Mouse (Mus musculus): ENCODE data around the gene H2al1g. TPM values are rescaled to one million over a fixed set of nuclear protein-coding genes. Genes with fewer than 3 reads are reported as not detected.

The H2al1g gene
- polyA plus RNA-seq, 1 experiment: not detected

GRCm38 (mm10) chrX:11345762-11346161 lies 27.7 kb downstream of the H2al1g start:
- H3K79me3 ChIP-seq (ENCODE audit: low read depth): no peaks in the 10 kb centered on the region
- no peak overlapping the region for H3K4me3 ChIP-seq (ENCODE audit: insufficient read depth, poor library complexity, severe bottlenecking)
- TF ChIP-seq MYOD1 (IDR thresholded peaks at IDR 0.05; ENCODE audit: control insufficient read depth, insufficient read length, low read depth) (no peak), CEBPB (IDR thresholded peaks at IDR 0.05; ENCODE audit: low read depth) (no peak), MAX (IDR thresholded peaks at IDR 0.05) (no peak), MYOG (IDR thresholded peaks at IDR 0.05; ENCODE audit: control insufficient read depth, extremely low read depth, insufficient read length) (no peak), FOSL1 (IDR thresholded peaks at IDR 0.05; ENCODE audit: insufficient read depth, low read length, poor library complexity, severe bottlenecking) (no peak), USF1 (IDR thresholded peaks at IDR 0.05; ENCODE audit: low read depth) (no peak), CTCF (IDR thresholded peaks at IDR 0.05; ENCODE audit: control insufficient read depth, insufficient read depth, insufficient read length) (no peak)
- H3K36me3 ChIP-seq (ENCODE audit: control insufficient read depth, insufficient read depth): no peaks in the 10 kb centered on the region
- H3ac ChIP-seq (ENCODE audit: control insufficient read depth, insufficient read length, low read depth): no peak overlapping the region
- no peaks in the 10 kb centered on the region for H3K27me3 ChIP-seq (ENCODE audit: control insufficient read depth, insufficient read depth, insufficient read length)
- no peaks in the 10 kb centered on the region for H3K79me2 ChIP-seq (ENCODE audit: control insufficient read depth, insufficient read depth)

- Histone ChIP-seq H3K27me3 (ENCODE audit: control insufficient read depth, insufficient read depth, insufficient read length) (no peaks in the 10 kb centered on the region), H3K36me3 (ENCODE audit: control insufficient read depth, insufficient read depth) (no peaks in the 10 kb centered on the region), H3K79me2 (ENCODE audit: control insufficient read depth, insufficient read depth) (no peaks in the 10 kb centered on the region), H3ac (ENCODE audit: control insufficient read depth, insufficient read length, low read depth) (no peak overlapping the region), H3K4me3 (ENCODE audit: insufficient read depth, poor library complexity, severe bottlenecking) (no peak overlapping the region), H3K79me3 (ENCODE audit: low read depth) (no peaks in the 10 kb centered on the region)
- no peak for TF ChIP-seq FOSL1 (IDR thresholded peaks at IDR 0.05; ENCODE audit: insufficient read depth, low read length, poor library complexity, severe bottlenecking)
- TF ChIP-seq CEBPB (IDR thresholded peaks at IDR 0.05; ENCODE audit: low read depth): no peak
- no peak for TF ChIP-seq MAX (IDR thresholded peaks at IDR 0.05)
- no peak for TF ChIP-seq CTCF (IDR thresholded peaks at IDR 0.05; ENCODE audit: control insufficient read depth, insufficient read depth, insufficient read length)
- TF ChIP-seq MYOD1 (IDR thresholded peaks at IDR 0.05; ENCODE audit: control insufficient read depth, insufficient read length, low read depth): no peak
- TF ChIP-seq MYOG (IDR thresholded peaks at IDR 0.05; ENCODE audit: control insufficient read depth, extremely low read depth, insufficient read length): no peak
- TF ChIP-seq USF1 (IDR thresholded peaks at IDR 0.05; ENCODE audit: low read depth): no peak
Observed at GRCm38 (mm10) chrX:11346756-11347155, 28.7 kb downstream of the H2al1g start.

DNA sequence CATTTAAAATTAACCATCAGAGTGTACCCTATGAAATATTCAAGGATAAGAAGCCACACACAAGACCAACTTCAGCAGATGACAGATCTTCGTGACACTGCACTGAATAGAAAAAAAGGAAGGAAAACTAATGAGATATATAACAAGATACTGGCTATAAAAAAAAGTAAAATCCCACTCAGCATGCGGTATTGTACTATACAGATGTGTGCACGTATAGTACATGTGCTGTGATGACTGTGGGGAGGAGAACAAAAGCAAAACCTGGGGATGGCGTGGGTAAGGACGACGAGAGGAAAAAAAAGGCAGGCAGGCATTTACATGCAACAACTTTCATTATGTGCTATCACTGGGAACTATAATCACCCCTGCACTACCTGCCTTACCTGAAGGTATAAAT lies 42.8 kb downstream of the H2al1g start:
- Histone ChIP-seq H3ac (ENCODE audit: control insufficient read depth, insufficient read length, low read depth) (no peak overlapping the region), H3K79me2 (ENCODE audit: control insufficient read depth, insufficient read depth) (no peaks in the 10 kb centered on the region), H3K79me3 (ENCODE audit: low read depth) (no peaks in the 10 kb centered on the region), H3K27me3 (ENCODE audit: control insufficient read depth, insufficient read depth, insufficient read length) (no peaks in the 10 kb centered on the region), H3K4me3 (ENCODE audit: insufficient read depth, poor library complexity, severe bottlenecking) (no peak overlapping the region), H3K36me3 (ENCODE audit: control insufficient read depth, insufficient read depth) (no peaks in the 10 kb centered on the region)
- TF ChIP-seq CEBPB (IDR thresholded peaks at IDR 0.05; ENCODE audit: low read depth): no peak
- TF ChIP-seq MAX (IDR thresholded peaks at IDR 0.05): no peak
- TF ChIP-seq MYOG (IDR thresholded peaks at IDR 0.05; ENCODE audit: control insufficient read depth, extremely low read depth, insufficient read length): no peak
- TF ChIP-seq FOSL1 (IDR thresholded peaks at IDR 0.05; ENCODE audit: insufficient read depth, low read length, poor library complexity, severe bottlenecking): no peak
- no peak for TF ChIP-seq USF1 (IDR thresholded peaks at IDR 0.05; ENCODE audit: low read depth)
- no peak for TF ChIP-seq CTCF (IDR thresholded peaks at IDR 0.05; ENCODE audit: control insufficient read depth, insufficient read depth, insufficient read length)
- no peak for TF ChIP-seq MYOD1 (IDR thresholded peaks at IDR 0.05; ENCODE audit: control insufficient read depth, insufficient read length, low read depth)

DNA sequence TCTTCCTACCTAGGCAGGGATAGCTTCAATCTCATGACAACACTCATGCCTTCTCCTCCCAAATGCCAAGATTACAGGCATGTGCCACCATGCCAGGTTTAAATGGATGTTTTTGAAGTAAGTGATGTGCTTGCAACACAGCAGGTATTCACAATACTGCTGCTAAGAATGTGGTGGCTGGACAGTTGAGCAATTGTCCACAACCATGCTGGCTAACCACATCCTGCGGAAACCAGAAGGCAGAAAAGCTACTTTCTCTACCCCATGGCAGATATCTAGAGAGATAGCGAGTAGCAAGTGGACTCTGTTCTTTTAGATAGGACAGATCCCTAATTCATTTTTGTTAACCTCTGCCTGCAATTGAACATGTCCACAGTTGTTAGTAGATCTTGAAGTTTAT lies 43.2 kb downstream of the H2al1g start:
- Histone ChIP-seq H3K79me2 (ENCODE audit: control insufficient read depth, insufficient read depth) (no peaks in the 10 kb centered on the region), H3K27me3 (ENCODE audit: control insufficient read depth, insufficient read depth, insufficient read length) (no peaks in the 10 kb centered on the region), H3K36me3 (ENCODE audit: control insufficient read depth, insufficient read depth) (no peaks in the 10 kb centered on the region), H3K79me3 (ENCODE audit: low read depth) (no peaks in the 10 kb centered on the region), H3K4me3 (ENCODE audit: insufficient read depth, poor library complexity, severe bottlenecking) (no peak overlapping the region), H3ac (ENCODE audit: control insufficient read depth, insufficient read length, low read depth) (no peak overlapping the region)
- TF ChIP-seq MYOD1 (IDR thresholded peaks at IDR 0.05; ENCODE audit: control insufficient read depth, insufficient read length, low read depth) (no peak), MAX (IDR thresholded peaks at IDR 0.05) (no peak), CEBPB (IDR thresholded peaks at IDR 0.05; ENCODE audit: low read depth) (peak; percentile 14)

DNA sequence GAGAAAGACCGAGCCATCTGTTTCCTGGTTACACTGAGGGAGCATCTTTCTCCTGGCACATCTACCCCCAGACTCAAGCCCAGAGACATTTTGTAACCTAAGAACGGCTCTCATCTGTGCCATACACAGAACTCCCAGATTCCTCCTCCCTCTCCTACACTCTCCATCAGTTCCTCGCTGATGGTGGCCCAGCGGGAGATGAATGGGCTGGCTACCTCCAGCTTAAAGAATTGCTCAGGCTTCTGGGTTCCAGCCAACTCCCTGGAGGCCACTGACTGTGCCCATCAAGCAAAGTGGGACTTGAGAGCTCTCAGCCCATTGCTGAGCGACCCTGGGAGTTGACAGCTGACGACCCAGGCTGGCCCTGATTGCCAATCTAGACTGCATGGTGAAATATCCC lies 45.8 kb downstream of the H2al1g start:
- H3K79me3 ChIP-seq (ENCODE audit: low read depth): no peaks in the 10 kb centered on the region
- no peak overlapping the region for H3K4me3 ChIP-seq (ENCODE audit: insufficient read depth, poor library complexity, severe bottlenecking)
- TF ChIP-seq USF1 (IDR thresholded peaks at IDR 0.05; ENCODE audit: low read depth): no peak
- TF ChIP-seq CTCF (IDR thresholded peaks at IDR 0.05; ENCODE audit: control insufficient read depth, insufficient read depth, insufficient read length): no peak
- TF ChIP-seq FOSL1 (IDR thresholded peaks at IDR 0.05; ENCODE audit: insufficient read depth, low read length, poor library complexity, severe bottlenecking): no peak
- TF ChIP-seq MYOD1 (IDR thresholded peaks at IDR 0.05; ENCODE audit: control insufficient read depth, insufficient read length, low read depth): no peak
- no peak for TF ChIP-seq MYOG (IDR thresholded peaks at IDR 0.05; ENCODE audit: control insufficient read depth, extremely low read depth, insufficient read length)
- TF ChIP-seq CEBPB (IDR thresholded peaks at IDR 0.05; ENCODE audit: low read depth): no peak
- H3K27me3 ChIP-seq (ENCODE audit: control insufficient read depth, insufficient read depth, insufficient read length): no peaks in the 10 kb centered on the region
- no peaks in the 10 kb centered on the region for H3K36me3 ChIP-seq (ENCODE audit: control insufficient read depth, insufficient read depth)
- no peak overlapping the region for H3ac ChIP-seq (ENCODE audit: control insufficient read depth, insufficient read length, low read depth)
- H3K79me2 ChIP-seq (ENCODE audit: control insufficient read depth, insufficient read depth): no peaks in the 10 kb centered on the region

DNA sequence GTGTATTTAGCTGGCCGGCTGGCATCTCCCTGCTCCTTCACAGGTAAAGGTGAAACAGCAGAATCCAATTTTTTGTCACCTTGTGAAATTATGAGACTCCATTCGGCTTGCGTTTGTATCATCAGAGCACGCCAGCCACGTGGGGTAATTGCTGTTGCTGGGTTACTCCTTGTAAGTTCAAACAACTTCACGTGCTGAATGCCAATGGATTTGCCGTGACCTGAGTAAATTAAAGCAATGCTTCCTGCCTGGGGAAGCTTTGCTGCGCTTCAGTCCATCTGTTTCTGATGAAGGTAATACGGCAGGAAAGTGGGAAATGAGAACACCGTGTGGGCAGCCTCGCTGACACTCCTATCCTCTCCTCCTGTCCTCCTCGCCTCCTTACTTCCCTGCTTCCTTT lies 47.1 kb downstream of the H2al1g start:
- no peaks in the 10 kb centered on the region for H3K27me3 ChIP-seq (ENCODE audit: control insufficient read depth, insufficient read depth, insufficient read length)
- no peaks in the 10 kb centered on the region for H3K79me3 ChIP-seq (ENCODE audit: low read depth)
- H3K79me2 ChIP-seq (ENCODE audit: control insufficient read depth, insufficient read depth): no peaks in the 10 kb centered on the region
- TF ChIP-seq MAX (IDR thresholded peaks at IDR 0.05) (no peak), FOSL1 (IDR thresholded peaks at IDR 0.05; ENCODE audit: insufficient read depth, low read length, poor library complexity, severe bottlenecking) (no peak), MYOD1 (IDR thresholded peaks at IDR 0.05; ENCODE audit: control insufficient read depth, insufficient read length, low read depth) (no peak), USF1 (IDR thresholded peaks at IDR 0.05; ENCODE audit: low read depth) (no peak), CTCF (IDR thresholded peaks at IDR 0.05; ENCODE audit: control insufficient read depth, insufficient read depth, insufficient read length) (no peak), MYOG (IDR thresholded peaks at IDR 0.05; ENCODE audit: control insufficient read depth, extremely low read depth, insufficient read length) (no peak), CEBPB (IDR thresholded peaks at IDR 0.05; ENCODE audit: low read depth) (no peak)
- H3K36me3 ChIP-seq (ENCODE audit: control insufficient read depth, insufficient read depth): no peaks in the 10 kb centered on the region
- no peak overlapping the region for H3ac ChIP-seq (ENCODE audit: control insufficient read depth, insufficient read length, low read depth)
- H3K4me3 ChIP-seq (ENCODE audit: insufficient read depth, poor library complexity, severe bottlenecking): no peak overlapping the region

Other genes starting within 250 kb of the H2al1g start
- gene H2al1a, start 19.0 kb upstream of the H2al1g start, polyA plus RNA-seq (2012; fragmentation: generic; extraction: Trizol): not detected
- gene H2al1b, start 15.8 kb upstream of the H2al1g start, polyA plus RNA-seq (2012; fragmentation: generic; extraction: Trizol): not detected
- not detected for gene H2al1c, start 12.6 kb upstream of the H2al1g start, polyA plus RNA-seq (2012; fragmentation: generic; extraction: Trizol)
- gene H2al1d, start 9.4 kb upstream of the H2al1g start, polyA plus RNA-seq (2012; fragmentation: generic; extraction: Trizol): not detected
- gene H2al1e, start 6.3 kb upstream of the H2al1g start, polyA plus RNA-seq (2012; fragmentation: generic; extraction: Trizol): not detected
- gene H2al1f, start 3.1 kb upstream of the H2al1g start, polyA plus RNA-seq (2012; fragmentation: generic; extraction: Trizol): not detected
- gene H2al1h, start 3.2 kb downstream of the H2al1g start, polyA plus RNA-seq (2012; fragmentation: generic; extraction: Trizol): not detected
- gene H2al1i, start 6.4 kb downstream of the H2al1g start, polyA plus RNA-seq (2012; fragmentation: generic; extraction: Trizol): not detected
- gene H2al1j, start 9.6 kb downstream of the H2al1g start, polyA plus RNA-seq (2012; fragmentation: generic; extraction: Trizol): not detected